Mouse (Mus musculus) heart, embryonic 10.5 days (tissue): Measurements from ENCODE around the gene Nanos1. TPM values are rescaled to one million over a fixed set of nuclear protein-coding genes. Genes with fewer than 3 reads are reported as not detected.
A peak's percentile ranks its signal among the peaks of the same experiment; 100 is the strongest.

Source experiments
- DNase-seq: peaks from one replicate; pipeline ENCODE4 v3.0.0-alpha.2; 2017; ENCODE audit warnings: low spot score
- H3K27ac ChIP-seq: fragments of 300-500 bp; sonication (generic); 2 replicates; pipeline ENCODE4 v1.5.1; 2016; ENCODE audit warnings: mild to moderate bottlenecking
- H3K27me3 ChIP-seq: fragments of 300-500 bp; sonication (generic); 2 replicates; pipeline ENCODE4 v1.6.1; 2016; ENCODE audit warnings: mild to moderate bottlenecking; ENCODE audit not compliant: poor library complexity, insufficient read depth, severe bottlenecking
- H3K36me3 ChIP-seq: fragments of 300-500 bp; sonication (generic); 2 replicates; pipeline ENCODE4 v1.6.1; 2016; ENCODE audit warnings: mild to moderate bottlenecking, moderate library complexity
- H3K4me1 ChIP-seq: fragments of 300-500 bp; sonication (generic); 2 replicates; pipeline ENCODE4 v1.6.1; 2016; ENCODE audit warnings: mild to moderate bottlenecking
- H3K4me3 ChIP-seq: fragments of 300-500 bp; sonication (generic); 2 replicates; pipeline ENCODE4 v1.5.1; 2016; ENCODE audit warnings: mild to moderate bottlenecking, moderate library complexity
- H3K9me3 ChIP-seq: fragments of 300-500 bp; sonication (generic); 2 replicates; pipeline ENCODE4 v1.6.1; 2016; ENCODE audit warnings: mild to moderate bottlenecking, moderate library complexity
- WGBS: fragments of 180-500 bp; shearing (Covaris S2); methylation state at CpG from one replicate; pipeline ENCODE4 v1.1.7; 2016; 5-methylcytosine and 5-hydroxymethylcytosine counted together
- polyA plus RNA-seq: library from polyadenylated mRNA; unstranded; fragments of >200 nt; fragmentation: Nextera tagmentation; extraction: Ambion mirVana; gene quantifications from 2 replicates; pipeline ENCODE4 v1.2.1, GENCODE M21; 2016

Gene Nanos1
- polyA plus RNA-seq: 1.1 and 1.2 TPM in 2 replicates

- DNase-seq: peak; percentile 96
- WGBS: under 1% methylated on average over 58 of the region's 58 CpGs
- peak within 1 kb of the TSS; percentile 74 for H3K27ac ChIP-seq
Observed at GRCm38 (mm10) chr19:60755438-60756191, at the start of gene Nanos1. Gene Nanos1 (plus strand): TSS chr19:60755987.

GRCm38 (mm10) chr19:60709193-60709900 lies 46.4 kb upstream of the Nanos1 start:
- no peaks in the 10 kb centered on the region for H3K27me3 ChIP-seq
- no peak for DNase-seq
- no peaks in the 10 kb centered on the region for H3K9me3 ChIP-seq

More at GRCm38 (mm10) chr19:60755438-60756191, at the start of gene Nanos1:
- peaks cover 9% of the 10 kb centered on the region for H3K36me3 ChIP-seq
- peak within 1 kb of the TSS; percentile 85 for H3K4me3 ChIP-seq
- peaks cover 6% of the 10 kb centered on the region; the same call in 1 of the 2 replicates for H3K27me3 ChIP-seq
- peaks cover 15% of the 10 kb centered on the region for H3K4me1 ChIP-seq
- H3K9me3 ChIP-seq: no peaks in the 10 kb centered on the region

GRCm38 (mm10) chr19:60710196-60710595 lies 45.6 kb upstream of the Nanos1 start:
- Histone ChIP-seq H3K9me3 (no peaks in the 10 kb centered on the region), H3K27ac (no peak overlapping the region), H3K27me3 (no peaks in the 10 kb centered on the region), H3K4me1 (no peaks in the 10 kb centered on the region), H3K4me3 (no peak overlapping the region), H3K36me3 (no peaks in the 10 kb centered on the region)
- WGBS: 52% methylated on average over 3 of the region's 3 CpGs
- DNase-seq: no peak

More at GRCm38 (mm10) chr19:60709193-60709900, 46.4 kb upstream of the Nanos1 start:
- WGBS: 67% methylated on average over 4 of the region's 4 CpGs
- Histone ChIP-seq H3K27ac (no peak overlapping the region), H3K4me1 (no peaks in the 10 kb centered on the region), H3K4me3 (no peak overlapping the region), H3K36me3 (no peaks in the 10 kb centered on the region)

- DNase-seq: peak; percentile 62
- Histone ChIP-seq H3K9me3 (no peaks in the 10 kb centered on the region), H3K36me3 (no peaks in the 10 kb centered on the region), H3K27me3 (no peaks in the 10 kb centered on the region), H3K4me1 (no peaks in the 10 kb centered on the region), H3K4me3 (no peak overlapping the region), H3K27ac (no peak overlapping the region)
- WGBS: 75% methylated on average over 2 of the region's 2 CpGs
Observed at GRCm38 (mm10) chr19:60712577-60712976, 43.2 kb upstream of the Nanos1 start.

GRCm38 (mm10) chr19:60716381-60716780 lies 39.4 kb upstream of the Nanos1 start:
- Histone ChIP-seq H3K27ac (no peak overlapping the region), H3K9me3 (no peaks in the 10 kb centered on the region), H3K4me3 (no peak overlapping the region), H3K36me3 (no peaks in the 10 kb centered on the region), H3K4me1 (no peaks in the 10 kb centered on the region), H3K27me3 (no peaks in the 10 kb centered on the region)
- 92% methylated on average over 2 of the region's 2 CpGs for WGBS
- peak; percentile 2 for DNase-seq

GRCm38 (mm10) chr19:60730281-60730852 lies 25.4 kb upstream of the Nanos1 start:
- WGBS: 45% methylated on average over 2 of the region's 2 CpGs
- no peaks in the 10 kb centered on the region for H3K36me3 ChIP-seq
- no peaks in the 10 kb centered on the region for H3K27me3 ChIP-seq
- H3K4me1 ChIP-seq: no peaks in the 10 kb centered on the region
- no peaks in the 10 kb centered on the region for H3K9me3 ChIP-seq
- no peak overlapping the region for H3K27ac ChIP-seq
- peak; percentile 64 for DNase-seq
- H3K4me3 ChIP-seq: no peak overlapping the region

GRCm38 (mm10) chr19:60731299-60731698 lies 24.5 kb upstream of the Nanos1 start:
- 70% methylated on average over 1 of the region's 1 CpGs for WGBS

GRCm38 (mm10) chr19:60731966-60732365 lies 23.8 kb upstream of the Nanos1 start:
- Histone ChIP-seq H3K4me3 (no peak overlapping the region), H3K4me1 (no peaks in the 10 kb centered on the region), H3K9me3 (no peaks in the 10 kb centered on the region), H3K27ac (no peak overlapping the region), H3K36me3 (no peaks in the 10 kb centered on the region), H3K27me3 (no peaks in the 10 kb centered on the region)
- peak; percentile 53 for DNase-seq
- WGBS: 79% methylated on average over 1 of the region's 1 CpGs

More at GRCm38 (mm10) chr19:60731299-60731698, 24.5 kb upstream of the Nanos1 start:
- Histone ChIP-seq H3K27me3 (no peaks in the 10 kb centered on the region), H3K4me3 (no peak overlapping the region), H3K9me3 (no peaks in the 10 kb centered on the region), H3K4me1 (no peaks in the 10 kb centered on the region), H3K36me3 (no peaks in the 10 kb centered on the region), H3K27ac (no peak overlapping the region)
- peak; percentile 11 for DNase-seq

GRCm38 (mm10) chr19:60740560-60740959 lies 15.2 kb upstream of the Nanos1 start:
- H3K27me3 ChIP-seq: no peaks in the 10 kb centered on the region
- H3K27ac ChIP-seq: no peak overlapping the region
- H3K36me3 ChIP-seq: no peaks in the 10 kb centered on the region
- no peak overlapping the region for H3K4me3 ChIP-seq
- DNase-seq: no peak
- H3K4me1 ChIP-seq: no peaks in the 10 kb centered on the region
- no peaks in the 10 kb centered on the region for H3K9me3 ChIP-seq
- 41% methylated on average over 1 of the region's 1 CpGs for WGBS

- H3K4me1 ChIP-seq: no peaks in the 10 kb centered on the region
- WGBS: 71% methylated on average over 5 of the region's 5 CpGs
- no peaks in the 10 kb centered on the region for H3K36me3 ChIP-seq
- no peaks in the 10 kb centered on the region for H3K27me3 ChIP-seq
- no peak for DNase-seq
- no peak overlapping the region for H3K4me3 ChIP-seq
- no peak overlapping the region for H3K27ac ChIP-seq
- H3K9me3 ChIP-seq: no peaks in the 10 kb centered on the region
Observed at GRCm38 (mm10) chr19:60743767-60744547, 11.8 kb upstream of the Nanos1 start.

GRCm38 (mm10) chr19:60747801-60748200 lies 8.0 kb upstream of the Nanos1 start:
- Histone ChIP-seq H3K4me3 (no peak overlapping the region), H3K9me3 (no peaks in the 10 kb centered on the region), H3K36me3 (no peaks in the 10 kb centered on the region), H3K27me3 (no peaks in the 10 kb centered on the region), H3K4me1 (no peaks in the 10 kb centered on the region), H3K27ac (no peak overlapping the region)
- WGBS: 92% methylated on average over 1 of the region's 1 CpGs
- no peak for DNase-seq
